Mouse (Mus musculus) liver, embryonic 14.5 days (tissue): ENCODE measurements around the gene Gtf2ird1. TPM values are rescaled to one million over a fixed set of nuclear protein-coding genes. Genes with fewer than 3 reads are reported as not detected.

ENCODE experiments used
- ATAC-seq: fragments of 200-750 bp; cut with Nextera tagmentation; 2 replicates; pipeline ENCODE4 v1.8.0; 2017; ENCODE audit warnings: moderate number of reproducible peaks, mild to moderate bottlenecking, moderate library complexity; ENCODE audit not compliant: insufficient read depth
- DNase-seq, 3 experiments: peaks; one replicate each; pipeline ENCODE4 v3.0.0-alpha.2; 2012 to 2013; ENCODE audit warnings: low read depth in 3 of 3, low spot score in 3 of 3
- H3K27ac ChIP-seq: fragments of 300-500 bp; sonication (generic); 2 replicates; pipeline ENCODE4 v1.5.1; 2014; ENCODE audit warnings: moderate library complexity, mild to moderate bottlenecking, control low read depth, inconsistent platforms
- H3K27me3 ChIP-seq: fragments of 300-500 bp; sonication (generic); 2 replicates; pipeline ENCODE4 v1.6.1; 2014; ENCODE audit warnings: mild to moderate bottlenecking, low read length, moderate library complexity; ENCODE audit not compliant: control insufficient read depth, insufficient read depth
- H3K36me3 ChIP-seq: fragments of 300-500 bp; sonication (generic); replicated peaks from 2 replicates; pipeline ENCODE4 v1.6.1; 2014; ENCODE audit warnings: low read depth; ENCODE audit not compliant: control insufficient read depth, insufficient read depth
- H3K4me1 ChIP-seq, 2 experiments: fragments of 200-500 bp in 1 of 2; fragments of 300-500 bp in 1 of 2; sonication (generic) in 1 of 2; replicated peaks; 2 replicates each; pipeline ENCODE4 v1.6.1; 2012 to 2014; ENCODE audit warnings: antibody characterized with exemption in 1 of 2, inconsistent platforms in 1 of 2, low read length in 1 of 2; ENCODE audit not compliant: control insufficient read depth in 2 of 2, insufficient read depth in 2 of 2
- H3K4me2 ChIP-seq: fragments of 300-500 bp; sonication (generic); 2 replicates; pipeline ENCODE4 v1.6.1; 2014; ENCODE audit warnings: low read depth, mild to moderate bottlenecking, control low read depth, moderate library complexity
- H3K4me3 ChIP-seq, 2 experiments: fragments of 200-500 bp in 1 of 2; fragments of 300-500 bp in 1 of 2; sonication (generic) in 1 of 2; 2 replicates each; pipeline ENCODE4 v1.5.1; 2012 to 2014; ENCODE audit warnings: low read depth in 2 of 2, low read length in 2 of 2, mild to moderate bottlenecking in 2 of 2, control low read depth in 1 of 2, inconsistent platforms in 1 of 2, moderate library complexity in 1 of 2; ENCODE audit not compliant: insufficient read depth in 1 of 2
- H3K9ac ChIP-seq: fragments of 300-500 bp; sonication (generic); replicated peaks from 2 replicates; pipeline ENCODE4 v1.6.1; 2014; ENCODE audit warnings: mild to moderate bottlenecking, control low read depth, moderate library complexity
- H3K9me3 ChIP-seq: fragments of 300-500 bp; sonication (generic); 2 replicates; pipeline ENCODE4 v1.6.1; 2016; ENCODE audit warnings: low read length, mixed read lengths; ENCODE audit not compliant: control insufficient read depth
- CTCF ChIP-seq: IDR thresholded peaks from 2 replicates; pipeline ENCODE4 v1.5.1; 2016; ENCODE audit warnings: antibody characterized with exemption, low read depth, control low read depth
- EP300 ChIP-seq: IDR thresholded peaks from 2 replicates; pipeline ENCODE4 v1.6.1; 2016; ENCODE audit warnings: antibody characterized with exemption, low read depth
- WGBS: fragments of 180-500 bp; shearing (Covaris S2); extraction: QIAGEN DNeasy Blood & Tissue Kit; methylation state at CpG from one replicate; pipeline ENCODE4 v1.1.7; 2014; ENCODE audit not compliant: insufficient replicate concordance; 5-methylcytosine and 5-hydroxymethylcytosine counted together
- polyA plus RNA-seq, 2 experiments: library from polyadenylated mRNA; depleted of rRNA in 1 of 2; stranded (reverse) in 1 of 2; unstranded in 1 of 2; fragments of >200 nt; fragmentation: Nextera tagmentation in 1 of 2; extraction: Ambion mirVana in 1 of 2; gene quantifications; 2 replicates each; pipeline versions ENCODE4 v1.2.1 to v1.2.3; 2012 to 2014

Gene Gtf2ird1
- polyA plus RNA-seq, 2 experiments = 7.5 to 8.4 TPM

GRCm38 (mm10) chr5:134440098-134440497 is 16.4 kb downstream of the Gtf2ird1 start:
- no peak for DNase-seq
- 74% methylated on average over 12 of the region's 12 CpGs for WGBS
- no peak overlapping the region for H3K9ac ChIP-seq

GRCm38 (mm10) chr5:134439481-134439880 is 17.0 kb downstream of the Gtf2ird1 start:
- 0 out of 4 replicates have a peak, but pooled peaks cover 0 to 2% of the 10 kb centered on the region in 2 experiments for H3K4me1 ChIP-seq
- DNase-seq = no peak
- 76% methylated on average over 7 of the region's 7 CpGs for WGBS
- H3K27ac ChIP-seq = no peak overlapping the region
- no peak overlapping the region for H3K9ac ChIP-seq
- H3K4me2 ChIP-seq = no peak overlapping the region
- no peak for ATAC-seq
- H3K27me3 ChIP-seq = no peaks in the 10 kb centered on the region
- no peaks in the 10 kb centered on the region for H3K9me3 ChIP-seq
- no peak overlapping the region for H3K4me3 ChIP-seq
- H3K36me3 ChIP-seq = no peaks in the 10 kb centered on the region
- TF ChIP-seq CTCF (no peak), EP300 (no peak)

More at GRCm38 (mm10) chr5:134440098-134440497, 16.4 kb downstream of the Gtf2ird1 start:
- TF ChIP-seq CTCF (no peak), EP300 (no peak)
- H3K9me3 ChIP-seq = no peaks in the 10 kb centered on the region
- no peaks in the 10 kb centered on the region for H3K27me3 ChIP-seq
- H3K4me3 ChIP-seq = no peak overlapping the region
- no peak for ATAC-seq
- H3K27ac ChIP-seq = no peak overlapping the region
- 0 out of 4 replicates have a peak, but pooled peaks cover 0 to 2% of the 10 kb centered on the region in 2 experiments for H3K4me1 ChIP-seq
- no peak overlapping the region for H3K4me2 ChIP-seq
- H3K36me3 ChIP-seq = no peaks in the 10 kb centered on the region

GRCm38 (mm10) chr5:134438676-134439425 is 17.7 kb downstream of the Gtf2ird1 start:
- ATAC-seq (no peak), DNase-seq (no peak)
- H3K4me1 ChIP-seq = 0 out of 4 replicates have a peak, but pooled peaks cover 0 to 2% of the 10 kb centered on the region in 2 experiments

GRCm38 (mm10) chr5:134437459-134437827 is 19.1 kb downstream of the Gtf2ird1 start:
- no peak overlapping the region for H3K4me3 ChIP-seq
- H3K27ac ChIP-seq = no peak overlapping the region
- H3K27me3 ChIP-seq = no peaks in the 10 kb centered on the region
- DNase-seq (no peak), ATAC-seq (no peak)
- 67% methylated on average over 14 of the region's 14 CpGs for WGBS
- no peak overlapping the region for H3K4me2 ChIP-seq
- peaks cover 0 to 8% of the 10 kb centered on the region in 2 experiments; a peak in 1 of 4 replicates for H3K4me1 ChIP-seq
- H3K36me3 ChIP-seq = no peaks in the 10 kb centered on the region
- no peaks in the 10 kb centered on the region for H3K9me3 ChIP-seq
- TF ChIP-seq EP300 (no peak), CTCF (no peak)
- no peak overlapping the region for H3K9ac ChIP-seq

More at GRCm38 (mm10) chr5:134438676-134439425, 17.7 kb downstream of the Gtf2ird1 start:
- 71% methylated on average over 6 of the region's 6 CpGs for WGBS
- no peak for TF ChIP-seq EP300
- Histone ChIP-seq H3K27ac (no peak overlapping the region), H3K9ac (no peak overlapping the region), H3K36me3 (no peaks in the 10 kb centered on the region), H3K9me3 (no peaks in the 10 kb centered on the region), H3K27me3 (no peaks in the 10 kb centered on the region), H3K4me3 (no peak overlapping the region), H3K4me2 (no peak overlapping the region)

- Histone ChIP-seq H3K9me3 (no peaks in the 10 kb centered on the region), H3K4me1 (peaks cover 0 to 8% of the 10 kb centered on the region in 2 experiments; a peak in 1 of 4 replicates), H3K36me3 (no peaks in the 10 kb centered on the region), H3K27ac (no peak overlapping the region), H3K4me3 (no peak overlapping the region), H3K27me3 (no peaks in the 10 kb centered on the region), H3K9ac (no peak overlapping the region), H3K4me2 (no peak overlapping the region)
- no peak for ATAC-seq
- WGBS = 80% methylated on average over 13 of the region's 13 CpGs
- no peak for DNase-seq
- TF ChIP-seq EP300 (no peak), CTCF (no peak)
Measured at GRCm38 (mm10) chr5:134436782-134437458, 19.6 kb downstream of the Gtf2ird1 start.
